Mouse (Mus musculus): ENCODE data around the gene Kcnn1. TPM values are rescaled to one million over a fixed set of nuclear protein-coding genes. Genes with fewer than 3 reads are reported as not detected.

Gene Kcnn1
- polyA plus RNA-seq (2012; fragmentation: generic; extraction: Trizol), result 3.2 TPM
- long read RNA-seq, experiment 1, partial matches to known transcripts, result 0 of 3 reads
- long read RNA-seq, experiment 1, other reads (novel, unspliced or antisense), result 3 of 3 reads
- long read RNA-seq, experiment 2, partial matches to known transcripts, result 2 of 11 reads
- long read RNA-seq, experiment 2, other reads (novel, unspliced or antisense), result 8 of 11 reads

DNA sequence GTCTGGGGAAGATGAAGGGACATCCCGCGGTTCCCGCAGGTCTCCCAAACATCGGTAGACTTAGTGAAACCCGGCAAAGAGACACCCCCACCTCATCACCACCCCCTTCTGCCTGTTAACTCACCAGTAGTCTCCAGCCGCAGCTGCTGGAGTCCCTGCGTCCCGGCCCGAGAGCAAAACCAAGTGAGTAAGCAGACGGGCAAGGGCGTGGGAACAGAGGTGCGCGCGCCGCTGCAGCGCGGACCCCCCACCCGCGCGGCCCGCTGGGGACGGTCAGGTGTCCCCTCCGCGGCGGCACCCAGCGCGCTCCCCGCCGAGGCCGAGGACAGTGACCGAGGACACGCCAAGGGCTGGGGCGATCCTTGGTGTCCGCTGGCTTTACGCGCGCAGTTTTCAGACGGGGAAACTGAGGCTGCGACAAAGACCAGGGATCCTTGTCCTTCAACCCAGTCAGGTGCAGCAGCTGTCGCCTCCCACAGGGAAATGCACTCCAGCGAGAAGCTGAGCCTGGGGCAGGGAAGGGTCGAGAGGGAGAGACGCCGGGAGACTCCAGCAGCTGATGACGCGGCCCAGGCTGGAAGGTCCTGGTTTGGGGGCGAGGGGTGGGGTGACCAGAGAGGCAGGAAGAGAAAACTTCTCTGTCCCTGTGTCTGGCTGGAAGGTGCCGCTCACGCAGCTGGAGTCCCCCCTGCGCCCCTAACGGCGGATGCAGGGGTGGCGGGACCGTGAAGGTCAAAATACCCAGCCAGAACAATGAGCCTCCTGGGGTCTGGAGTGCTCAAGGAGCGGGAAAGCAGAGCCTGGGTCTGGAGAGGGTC lies at the start of gene Kcnn1:
Gene Kcnn1, minus strand, starts transcription at position 435 of the 818 bp plus-strand sequence.
- peak within 1 kb of the TSS; percentile 66 for H3ac ChIP-seq (ENCODE audit: control insufficient read depth, insufficient read length, low read depth)
- H3K27me3 ChIP-seq (ENCODE audit: control insufficient read depth, insufficient read depth, insufficient read length), result no peaks in the 10 kb centered on the region
- H3K79me2 ChIP-seq (ENCODE audit: control insufficient read depth, insufficient read depth), result no peaks in the 10 kb centered on the region
- H3K4me3 ChIP-seq (ENCODE audit: insufficient read depth, poor library complexity, severe bottlenecking), result peak within 1 kb of the TSS; percentile 26
- TF ChIP-seq MAX (IDR thresholded peaks at IDR 0.05), result no peak
- TF ChIP-seq MYOD1 (IDR thresholded peaks at IDR 0.05; ENCODE audit: control insufficient read depth, insufficient read length, low read depth), result no peak
- TF ChIP-seq CEBPB (IDR thresholded peaks at IDR 0.05; ENCODE audit: low read depth), result no peak
- TF ChIP-seq MYOG (IDR thresholded peaks at IDR 0.05; ENCODE audit: control insufficient read depth, extremely low read depth, insufficient read length), result no peak
- no peak for TF ChIP-seq CTCF (IDR thresholded peaks at IDR 0.05; ENCODE audit: control insufficient read depth, insufficient read depth, insufficient read length)
- no peak for TF ChIP-seq FOSL1 (IDR thresholded peaks at IDR 0.05; ENCODE audit: insufficient read depth, low read length, poor library complexity, severe bottlenecking)
- TF ChIP-seq USF1 (IDR thresholded peaks at IDR 0.05; ENCODE audit: low read depth), result no peak
- H3K79me3 ChIP-seq (ENCODE audit: low read depth), result no peaks in the 10 kb centered on the region
- H3K36me3 ChIP-seq (ENCODE audit: control insufficient read depth, insufficient read depth), result peaks cover 6% of the 10 kb centered on the region

- Histone ChIP-seq H3ac (ENCODE audit: control insufficient read depth, insufficient read length, low read depth) (no peak overlapping the region), H3K36me3 (ENCODE audit: control insufficient read depth, insufficient read depth) (peaks cover 41% of the 10 kb centered on the region)
These were observed 48.5 kb upstream of the Kcnn1 start for GRCm38 (mm10) chr8:70911596-70911995.

GRCm38 (mm10) chr8:70907518-70907917 lies 44.5 kb upstream of the Kcnn1 start:
- peaks cover 47% of the 10 kb centered on the region for H3K79me3 ChIP-seq (ENCODE audit: low read depth)
- no peak overlapping the region for H3K4me3 ChIP-seq (ENCODE audit: insufficient read depth, poor library complexity, severe bottlenecking)
- no peak overlapping the region for H3ac ChIP-seq (ENCODE audit: control insufficient read depth, insufficient read length, low read depth)
- H3K79me2 ChIP-seq (ENCODE audit: control insufficient read depth, insufficient read depth), result peaks cover 61% of the 10 kb centered on the region
- H3K36me3 ChIP-seq (ENCODE audit: control insufficient read depth, insufficient read depth), result peaks cover 19% of the 10 kb centered on the region
- TF ChIP-seq FOSL1 (IDR thresholded peaks at IDR 0.05; ENCODE audit: insufficient read depth, low read length, poor library complexity, severe bottlenecking) (no peak), MYOG (IDR thresholded peaks at IDR 0.05; ENCODE audit: control insufficient read depth, extremely low read depth, insufficient read length) (no peak), CTCF (IDR thresholded peaks at IDR 0.05; ENCODE audit: control insufficient read depth, insufficient read depth, insufficient read length) (no peak), USF1 (IDR thresholded peaks at IDR 0.05; ENCODE audit: low read depth) (no peak), MAX (IDR thresholded peaks at IDR 0.05) (no peak), CEBPB (IDR thresholded peaks at IDR 0.05; ENCODE audit: low read depth) (no peak), MYOD1 (IDR thresholded peaks at IDR 0.05; ENCODE audit: control insufficient read depth, insufficient read length, low read depth) (no peak)
- no peaks in the 10 kb centered on the region for H3K27me3 ChIP-seq (ENCODE audit: control insufficient read depth, insufficient read depth, insufficient read length)

More at GRCm38 (mm10) chr8:70911596-70911995, 48.5 kb upstream of the Kcnn1 start:
- Histone ChIP-seq H3K79me3 (ENCODE audit: low read depth) (peaks cover 50% of the 10 kb centered on the region), H3K4me3 (ENCODE audit: insufficient read depth, poor library complexity, severe bottlenecking) (no peak overlapping the region), H3K27me3 (ENCODE audit: control insufficient read depth, insufficient read depth, insufficient read length) (no peaks in the 10 kb centered on the region), H3K79me2 (ENCODE audit: control insufficient read depth, insufficient read depth) (peaks cover 87% of the 10 kb centered on the region)
- TF ChIP-seq MAX (IDR thresholded peaks at IDR 0.05), result no peak
- no peak for TF ChIP-seq USF1 (IDR thresholded peaks at IDR 0.05; ENCODE audit: low read depth)
- no peak for TF ChIP-seq CTCF (IDR thresholded peaks at IDR 0.05; ENCODE audit: control insufficient read depth, insufficient read depth, insufficient read length)
- no peak for TF ChIP-seq CEBPB (IDR thresholded peaks at IDR 0.05; ENCODE audit: low read depth)
- TF ChIP-seq MYOD1 (IDR thresholded peaks at IDR 0.05; ENCODE audit: control insufficient read depth, insufficient read length, low read depth), result no peak
- no peak for TF ChIP-seq FOSL1 (IDR thresholded peaks at IDR 0.05; ENCODE audit: insufficient read depth, low read length, poor library complexity, severe bottlenecking)
- TF ChIP-seq MYOG (IDR thresholded peaks at IDR 0.05; ENCODE audit: control insufficient read depth, extremely low read depth, insufficient read length), result no peak

GRCm38 (mm10) chr8:70905831-70906736 lies 43.0 kb upstream of the Kcnn1 start, which contains the start of gene Map1s:
Gene Map1s, plus strand, starts transcription at chr8:70905932.
- Histone ChIP-seq H3K27me3 (ENCODE audit: control insufficient read depth, insufficient read depth, insufficient read length) (no peaks in the 10 kb centered on the region), H3K4me3 (ENCODE audit: insufficient read depth, poor library complexity, severe bottlenecking) (peak within 1 kb of the TSS; percentile 61), H3K79me3 (ENCODE audit: low read depth) (peaks cover 38% of the 10 kb centered on the region), H3K79me2 (ENCODE audit: control insufficient read depth, insufficient read depth) (peaks cover 48% of the 10 kb centered on the region), H3K36me3 (ENCODE audit: control insufficient read depth, insufficient read depth) (peaks cover 6% of the 10 kb centered on the region), H3ac (ENCODE audit: control insufficient read depth, insufficient read length, low read depth) (peak within 1 kb of the TSS; percentile 95)
- peak; percentile 73 for TF ChIP-seq MAX (IDR thresholded peaks at IDR 0.05)
- no peak for TF ChIP-seq FOSL1 (IDR thresholded peaks at IDR 0.05; ENCODE audit: insufficient read depth, low read length, poor library complexity, severe bottlenecking)
- TF ChIP-seq MYOD1 (IDR thresholded peaks at IDR 0.05; ENCODE audit: control insufficient read depth, insufficient read length, low read depth), result peak; percentile 90
- TF ChIP-seq CEBPB (IDR thresholded peaks at IDR 0.05; ENCODE audit: low read depth), result no peak
- no peak for TF ChIP-seq USF1 (IDR thresholded peaks at IDR 0.05; ENCODE audit: low read depth)
- TF ChIP-seq CTCF (IDR thresholded peaks at IDR 0.05; ENCODE audit: control insufficient read depth, insufficient read depth, insufficient read length), result no peak
- no peak for TF ChIP-seq MYOG (IDR thresholded peaks at IDR 0.05; ENCODE audit: control insufficient read depth, extremely low read depth, insufficient read length)

DNA sequence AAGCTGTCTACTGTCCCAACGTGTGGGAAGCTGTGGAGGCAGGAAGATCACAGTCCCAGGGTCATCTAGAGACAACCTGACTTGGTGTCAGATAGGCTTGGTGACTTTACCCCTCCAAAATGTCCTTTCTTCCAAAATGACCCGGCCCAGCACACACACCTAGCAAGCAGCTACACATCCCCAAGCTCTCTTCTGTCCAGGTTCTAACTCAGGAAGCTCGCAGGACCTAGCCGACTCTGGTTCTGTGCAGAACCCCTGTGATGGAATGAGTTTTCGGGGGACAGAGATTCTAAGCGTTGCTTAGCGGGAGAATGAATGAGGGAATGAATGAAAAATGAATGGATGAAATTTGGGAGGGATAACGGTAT lies 42.4 kb upstream of the Kcnn1 start:
- Histone ChIP-seq H3K36me3 (ENCODE audit: control insufficient read depth, insufficient read depth) (peaks cover under 1% of the 10 kb centered on the region), H3K4me3 (ENCODE audit: insufficient read depth, poor library complexity, severe bottlenecking) (peak overlapping the region; percentile 61), H3K79me2 (ENCODE audit: control insufficient read depth, insufficient read depth) (peaks cover 42% of the 10 kb centered on the region), H3K27me3 (ENCODE audit: control insufficient read depth, insufficient read depth, insufficient read length) (no peaks in the 10 kb centered on the region), H3K79me3 (ENCODE audit: low read depth) (peaks cover 32% of the 10 kb centered on the region), H3ac (ENCODE audit: control insufficient read depth, insufficient read length, low read depth) (peak overlapping the region; percentile 61)
- TF ChIP-seq USF1 (IDR thresholded peaks at IDR 0.05; ENCODE audit: low read depth), result no peak
- TF ChIP-seq MYOD1 (IDR thresholded peaks at IDR 0.05; ENCODE audit: control insufficient read depth, insufficient read length, low read depth), result no peak
- no peak for TF ChIP-seq CTCF (IDR thresholded peaks at IDR 0.05; ENCODE audit: control insufficient read depth, insufficient read depth, insufficient read length)
- TF ChIP-seq MYOG (IDR thresholded peaks at IDR 0.05; ENCODE audit: control insufficient read depth, extremely low read depth, insufficient read length), result no peak
- TF ChIP-seq FOSL1 (IDR thresholded peaks at IDR 0.05; ENCODE audit: insufficient read depth, low read length, poor library complexity, severe bottlenecking), result no peak
- no peak for TF ChIP-seq MAX (IDR thresholded peaks at IDR 0.05)
- no peak for TF ChIP-seq CEBPB (IDR thresholded peaks at IDR 0.05; ENCODE audit: low read depth)
